Mouse (Mus musculus) stomach, postnatal 0 days (tissue): ENCODE results near the gene Ss18l1.

ENCODE experiments used
- CTCF ChIP-seq: IDR thresholded peaks from 2 replicates; pipeline ENCODE4 v1.5.1; 2016; ENCODE audit warnings: antibody characterized with exemption, low read depth, mild to moderate bottlenecking, moderate library complexity
- EP300 ChIP-seq: optimal IDR thresholded peaks from 2 replicates; pipeline ENCODE3; 2016; ENCODE audit warnings: antibody characterized with exemption

DNA sequence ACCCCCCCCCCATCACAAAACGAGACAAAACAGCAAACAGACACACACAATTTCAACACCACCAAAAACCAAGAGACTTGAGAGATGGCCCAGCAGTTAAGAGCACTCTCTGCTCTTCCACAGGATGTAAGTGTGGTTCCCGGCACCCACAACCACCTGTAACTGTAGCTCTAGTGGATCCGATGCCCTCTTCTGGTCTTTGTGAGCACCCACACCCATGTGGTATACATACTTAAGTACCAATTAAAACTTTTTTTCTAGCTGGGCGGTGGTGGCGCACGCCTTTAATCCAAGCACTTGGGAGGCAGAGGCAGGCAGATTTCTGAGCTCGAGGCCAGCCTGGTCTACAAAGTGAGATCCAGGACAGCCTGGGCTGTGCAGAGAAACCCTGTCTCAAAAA, 31.6 kb upstream of the Ss18l1 start:
- TF ChIP-seq CTCF (no peak), EP300 (no peak)
